Mouse (Mus musculus): ENCODE results near the gene Lactb. TPM values are rescaled to one million over a fixed set of nuclear protein-coding genes. Genes with fewer than 3 reads are reported as not detected.

Gene Lactb
- polyA plus RNA-seq (2015; fragmentation: Nextera tagmentation; extraction: Ambion mirVana): 14.4 and 15.2 TPM in 2 replicates

GRCm38 (mm10) chr9:66975239-66975645, at the start of gene Lactb:
Gene Lactb, minus strand, starts transcription at chr9:66975484.

GRCm38 (mm10) chr9:66945647-66946641, 29.3 kb downstream of the Lactb start, which contains the start of gene Rps27l:
Gene Rps27l, plus strand, starts transcription at chr9:66946086.

GRCm38 (mm10) chr9:66919382-66919971, 55.8 kb downstream of the Lactb start, which contains the start of gene Rab8b:
Gene Rab8b, minus strand, starts transcription at chr9:66919687.

Other genes starting within 250 kb of the Lactb start
- gene Aph1b, start 180.0 kb downstream of the Lactb start, polyA plus RNA-seq (2015; fragmentation: Nextera tagmentation; extraction: Ambion mirVana): 6.0 and 6.9 TPM in 2 replicates
- 0.51 and 0.61 TPM in 2 replicates for gene Gm10647, start 178.4 kb downstream of the Lactb start, polyA plus RNA-seq (2015; fragmentation: Nextera tagmentation; extraction: Ambion mirVana)
- gene Aph1c, start 140.8 kb downstream of the Lactb start, polyA plus RNA-seq (2015; fragmentation: Nextera tagmentation; extraction: Ambion mirVana): 4.2 and 5.2 TPM in 2 replicates
- gene Rab8b, start 55.8 kb downstream of the Lactb start, polyA plus RNA-seq (2015; fragmentation: Nextera tagmentation; extraction: Ambion mirVana): 16.2 and 17.0 TPM in 2 replicates
- 780 and 880 TPM in 2 replicates for gene Rps27l, start 29.4 kb downstream of the Lactb start, polyA plus RNA-seq (2015; fragmentation: Nextera tagmentation; extraction: Ambion mirVana)
- 8,076 and 10,336 TPM in 2 replicates for gene Tpm1, start 73.9 kb upstream of the Lactb start, polyA plus RNA-seq (2015; fragmentation: Nextera tagmentation; extraction: Ambion mirVana)

All from urinary bladder, postnatal 0 days (tissue).